Mouse (Mus musculus): ENCODE measurements around the gene Tbx6.
A peak's percentile ranks its signal among the peaks of the same experiment; 100 is the strongest.

Gene Tbx6

DNA sequence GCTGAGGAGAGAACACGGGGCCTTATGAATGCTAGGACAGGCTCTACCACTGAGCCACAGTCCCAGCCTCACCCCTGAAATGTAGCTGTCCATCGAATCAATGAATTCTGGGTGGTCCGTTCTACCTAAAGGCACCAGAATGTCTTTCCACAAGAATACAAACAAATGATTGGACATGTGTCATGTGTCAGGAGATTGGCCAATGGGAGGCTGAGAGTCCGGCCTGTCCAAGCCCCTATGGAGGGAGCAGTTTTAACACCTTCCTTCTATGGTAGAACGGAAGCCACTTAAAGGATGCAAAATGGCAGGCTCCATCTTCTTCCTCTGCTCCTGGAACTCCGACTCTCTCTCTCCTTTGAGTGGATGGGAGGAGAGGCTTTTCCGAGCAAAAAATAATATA, 36.3 kb downstream of the Tbx6 start:
- DNase-seq (ENCODE audit: low read depth) = no peak

DNA sequence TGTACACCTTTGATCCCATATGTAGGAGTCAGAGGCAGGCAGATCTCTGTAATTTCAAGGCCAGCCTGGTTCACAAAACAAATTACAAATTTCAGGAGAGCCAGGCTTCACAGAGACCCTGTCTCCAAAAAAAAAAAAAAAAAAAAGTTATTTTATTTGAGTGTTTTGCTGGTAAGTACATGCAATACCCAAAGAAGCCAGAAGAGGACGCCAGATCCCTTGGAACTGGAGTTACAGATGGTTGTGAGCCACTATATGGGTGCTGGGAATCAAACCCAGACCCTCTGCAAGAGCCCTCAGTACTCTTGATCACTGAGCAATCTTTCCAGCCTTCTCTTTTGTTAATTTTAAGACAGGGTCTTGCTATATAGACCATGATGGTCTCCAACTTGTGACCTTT, 37.5 kb downstream of the Tbx6 start:
- DNase-seq (ENCODE audit: low read depth) = no peak

GRCm38 (mm10) chr7:126821835-126822511, 40.7 kb downstream of the Tbx6 start:
- DNase-seq (ENCODE audit: low read depth) = peak; percentile 86

DNA sequence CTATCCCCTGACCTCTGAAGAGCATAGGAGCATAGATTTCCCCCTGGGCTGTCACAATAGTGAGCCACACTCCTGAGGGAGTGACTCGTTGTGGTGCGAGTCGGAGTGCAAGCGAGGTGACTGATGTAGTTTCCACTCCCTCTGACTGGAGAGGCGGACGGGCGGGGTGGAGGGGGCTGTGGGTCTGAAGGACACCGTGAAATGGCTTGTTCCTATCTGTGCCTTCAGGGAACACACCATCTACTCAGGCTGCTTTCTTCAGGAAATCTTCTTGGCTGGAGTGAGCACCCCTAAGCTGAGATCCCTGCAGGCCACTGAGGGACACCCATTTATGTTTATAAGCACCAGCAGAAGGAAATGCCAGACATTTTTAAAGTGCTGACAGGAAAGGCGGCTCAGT, 41.5 kb downstream of the Tbx6 start:
- DNase-seq (ENCODE audit: low read depth) = no peak

DNA sequence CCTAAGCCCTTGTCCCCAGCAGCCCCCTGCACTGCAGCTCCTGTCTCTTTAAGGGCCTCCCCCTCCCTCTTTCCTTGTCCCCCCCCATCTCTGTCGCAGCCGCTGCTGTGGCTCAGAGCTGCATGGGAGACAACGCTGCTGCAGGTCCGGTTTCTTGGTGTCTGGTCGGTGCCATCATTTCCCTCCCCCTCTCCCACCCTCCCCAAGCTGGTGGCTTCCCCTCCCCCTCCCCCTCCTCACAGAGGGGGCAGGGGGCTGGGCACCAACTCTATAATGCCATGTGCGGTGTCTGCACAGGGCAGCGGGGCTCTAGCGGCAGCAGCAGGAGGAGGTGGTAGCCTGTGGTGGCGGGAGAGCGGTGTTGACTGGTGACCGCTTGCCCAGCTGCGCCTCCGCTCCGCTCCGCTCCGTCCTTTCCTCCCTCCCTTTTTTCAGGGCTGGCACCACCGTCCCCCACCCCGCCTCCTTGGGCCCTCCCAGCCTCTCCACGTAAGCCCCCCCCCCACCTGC, 42.0 kb downstream of the Tbx6 start:
- no peak for DNase-seq (ENCODE audit: low read depth)

DNA sequence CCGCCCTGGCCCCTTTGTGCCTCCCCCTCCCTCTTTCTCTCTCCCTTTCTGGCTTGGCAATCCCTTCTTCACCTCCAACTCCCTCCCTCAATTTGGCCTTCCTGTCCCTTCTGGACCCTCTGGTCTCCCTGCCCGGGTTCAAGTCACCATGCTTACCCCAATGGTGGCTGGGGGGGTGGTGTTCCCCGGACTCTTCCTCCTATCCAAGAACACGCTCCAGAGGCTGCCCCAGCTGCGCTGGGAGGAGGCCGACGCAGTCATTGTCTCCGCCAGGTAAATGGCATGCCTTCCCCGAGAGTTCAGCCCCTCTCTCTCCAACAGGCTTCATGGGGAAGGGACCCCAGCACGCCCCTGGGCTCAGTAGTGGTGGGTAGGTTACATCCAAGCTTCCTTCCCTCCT, 42.7 kb downstream of the Tbx6 start:
- DNase-seq (ENCODE audit: low read depth) = no peak

GRCm38 (mm10) chr7:126825403-126825802, 44.1 kb downstream of the Tbx6 start:
- no peak for DNase-seq (ENCODE audit: low read depth)

- DNase-seq (ENCODE audit: low read depth) = no peak
These were observed 44.7 kb downstream of the Tbx6 start for GRCm38 (mm10) chr7:126825952-126826351.

- DNase-seq (ENCODE audit: low read depth) = no peak
These were observed 50.3 kb downstream of the Tbx6 start, which contains the start of gene 4930451I11Rik for GRCm38 (mm10) chr7:126831539-126831938. 4930451I11Rik (minus strand) TSS chr7:126831639.

DNA sequence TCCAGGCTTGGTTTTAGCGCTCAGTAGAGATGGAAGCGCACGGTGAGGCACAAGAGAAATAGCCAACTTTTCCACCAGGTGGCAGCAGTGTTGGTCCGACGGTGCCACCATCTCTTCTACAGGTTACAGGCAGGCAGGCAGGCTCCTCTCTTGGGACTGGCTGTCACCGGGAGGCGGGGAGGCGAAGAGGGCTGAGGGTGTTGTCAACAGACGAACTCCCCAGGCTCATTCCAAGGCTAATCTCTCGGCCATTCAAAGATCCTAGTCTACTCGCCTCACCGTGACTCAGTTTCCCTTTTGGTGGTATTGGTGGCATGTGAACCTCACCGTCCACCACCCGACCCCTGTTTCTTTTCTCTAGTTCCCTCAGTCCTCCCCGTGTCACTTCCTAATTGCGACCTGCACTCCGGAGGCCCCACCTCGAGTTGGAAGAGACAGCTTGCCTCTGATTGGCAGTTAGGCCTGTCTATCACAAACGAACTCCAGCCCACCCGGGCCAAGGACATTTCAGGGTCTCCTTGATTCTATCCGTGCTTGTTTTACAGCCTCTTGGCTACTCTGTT, 50.8 kb downstream of the Tbx6 start:
- DNase-seq (ENCODE audit: low read depth) = peak; percentile 70

- DNase-seq (ENCODE audit: low read depth) = no peak
These were observed 52.0 kb downstream of the Tbx6 start for GRCm38 (mm10) chr7:126833294-126833693.
